Mouse (Mus musculus) adrenal gland, postnatal 25 days (tissue): Measurements from ENCODE around the gene Nup107. TPM values are rescaled to one million over a fixed set of nuclear protein-coding genes. Genes with fewer than 3 reads are reported as not detected.

Source experiments
- DNase-seq: peaks from one replicate; pipeline ENCODE4 v3.0.0; 2021; ENCODE audit warnings: mixed read lengths
- total RNA-seq: library from RNA; stranded (reverse); gene quantifications from 2 replicates; pipeline ENCODE4 v1.2.3, GENCODE M21; 2021

The Nup107 gene
- total RNA-seq, 1 experiment from 2014 or later: 23.0 TPM

GRCm38 (mm10) chr10:117801886-117802285 is 9.4 kb upstream of the Nup107 start:
- no peak for DNase-seq

GRCm38 (mm10) chr10:117799806-117800205 is 7.3 kb upstream of the Nup107 start:
- no peak for DNase-seq

DNA sequence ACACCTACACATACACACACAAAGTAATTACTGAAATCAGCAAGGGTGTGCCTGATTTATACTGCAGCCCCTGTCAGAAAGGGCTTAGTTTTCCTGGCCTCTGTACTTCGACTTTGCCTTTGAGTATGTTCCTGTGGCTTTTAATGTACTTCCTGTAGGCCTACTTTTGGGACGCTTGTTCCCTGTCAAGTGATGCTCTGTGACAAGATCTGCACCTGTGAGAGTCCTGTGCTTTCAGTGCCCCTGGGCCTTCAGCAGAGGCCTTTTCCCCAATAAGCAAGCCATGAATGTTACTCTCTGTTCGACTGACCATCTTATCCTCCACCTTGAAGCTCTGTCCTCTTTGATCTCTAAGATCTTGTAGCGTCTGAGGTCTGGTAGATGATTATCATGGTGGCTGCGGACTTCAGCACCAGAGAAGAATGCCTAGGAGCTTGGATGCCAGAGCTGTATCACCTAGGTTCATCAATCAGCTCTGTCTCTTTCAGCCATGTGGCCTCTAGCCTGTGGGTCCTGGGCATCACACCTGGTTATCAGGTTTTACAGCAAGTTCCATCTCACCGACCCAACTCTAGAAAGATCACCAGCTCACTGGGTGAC is 6.0 kb upstream of the Nup107 start:
- no peak for DNase-seq

GRCm38 (mm10) chr10:117797684-117798083 is 5.2 kb upstream of the Nup107 start:
- DNase-seq: no peak

DNA sequence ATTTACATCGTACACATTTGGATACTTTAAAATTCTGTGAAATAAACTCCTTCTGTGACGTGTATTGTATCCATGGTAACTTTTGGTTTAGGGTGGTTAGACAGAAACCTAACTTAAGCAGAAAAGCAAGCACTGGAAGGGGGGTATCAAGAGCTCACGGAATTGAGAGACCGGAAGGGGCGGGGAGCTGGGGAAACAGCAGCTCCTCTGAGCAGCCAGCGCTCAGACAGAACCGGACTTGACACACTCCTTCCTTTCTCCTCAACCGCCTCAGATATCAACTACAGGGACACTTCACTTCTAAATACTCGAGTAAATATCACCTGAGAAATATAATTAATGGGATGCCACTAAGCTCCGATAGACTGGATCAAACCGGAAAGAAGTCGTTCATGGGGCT is 4.6 kb upstream of the Nup107 start:
- no peak for DNase-seq

GRCm38 (mm10) chr10:117796181-117796580 is 3.7 kb upstream of the Nup107 start:
- DNase-seq: no peak

DNA sequence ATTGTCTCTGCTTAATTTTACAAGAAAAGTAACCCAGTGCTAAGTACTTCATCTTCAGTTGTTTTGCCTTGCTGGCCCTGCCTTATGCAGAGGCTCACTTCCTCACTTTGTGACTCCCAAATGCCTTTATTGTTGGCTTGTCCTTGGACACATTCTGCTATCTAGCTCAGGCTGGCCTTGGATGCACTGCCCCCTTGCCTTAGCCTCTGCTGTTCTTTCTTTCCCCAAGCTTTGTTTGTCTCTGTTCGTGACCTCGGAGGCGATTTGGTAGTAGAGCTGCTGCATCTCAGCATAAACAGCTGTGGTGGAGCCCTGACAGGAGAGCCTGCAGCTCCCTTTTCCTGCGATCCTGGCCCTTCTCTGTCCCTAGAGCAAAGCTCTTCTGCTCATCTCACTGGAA is 2.7 kb upstream of the Nup107 start:
- no peak for DNase-seq

- DNase-seq: no peak
Measured at GRCm38 (mm10) chr10:117793436-117794030, 1.0 kb upstream of the Nup107 start.

- DNase-seq: no peak
Measured at GRCm38 (mm10) chr10:117791171-117791470, 1.4 kb downstream of the Nup107 start.

- no peak for DNase-seq
Measured at GRCm38 (mm10) chr10:117790421-117791170, 1.9 kb downstream of the Nup107 start.

GRCm38 (mm10) chr10:117790011-117790410 is 2.5 kb downstream of the Nup107 start:
- DNase-seq: no peak

GRCm38 (mm10) chr10:117784646-117785045 is 7.9 kb downstream of the Nup107 start:
- no peak for DNase-seq

GRCm38 (mm10) chr10:117783786-117784420 is 8.6 kb downstream of the Nup107 start:
- DNase-seq: no peak

DNA sequence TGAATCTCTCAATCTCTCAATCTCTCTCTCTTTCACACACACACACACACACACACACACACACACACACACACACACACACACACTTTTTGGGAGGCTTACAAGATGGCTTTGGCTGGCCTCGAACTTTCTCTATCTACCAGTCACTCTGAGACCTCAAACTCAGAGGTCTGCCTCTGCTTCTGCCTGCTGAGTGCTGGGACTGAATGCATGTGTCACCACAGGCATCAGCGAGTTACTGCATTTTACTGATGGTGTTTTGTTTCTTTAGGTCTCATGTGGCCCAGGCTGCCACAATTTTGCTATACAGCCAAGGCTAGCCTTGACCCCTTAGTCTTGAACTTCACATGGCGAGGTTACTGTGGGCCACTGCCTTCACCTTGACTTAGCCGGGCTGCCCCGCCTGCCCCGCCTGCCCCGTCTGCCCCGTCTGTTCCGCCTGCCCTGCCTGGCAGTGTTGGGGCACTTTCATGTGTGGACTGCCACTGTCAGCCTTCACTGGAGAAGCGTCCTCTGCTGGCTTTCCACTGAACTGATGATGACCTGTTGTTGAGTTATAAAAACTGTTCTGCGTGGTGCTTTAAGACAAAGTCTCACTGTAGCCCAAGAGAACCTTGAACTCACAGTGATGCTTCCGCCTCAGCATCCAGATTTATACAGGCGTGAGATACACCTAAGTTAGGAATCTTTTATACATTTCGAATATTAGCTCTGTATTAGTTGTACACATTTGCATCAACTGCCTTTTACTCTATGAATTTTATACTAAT is 9.8 kb downstream of the Nup107 start:
- no peak for DNase-seq

GRCm38 (mm10) chr10:117782056-117782455 is 10.4 kb downstream of the Nup107 start:
- DNase-seq: no peak

DNA sequence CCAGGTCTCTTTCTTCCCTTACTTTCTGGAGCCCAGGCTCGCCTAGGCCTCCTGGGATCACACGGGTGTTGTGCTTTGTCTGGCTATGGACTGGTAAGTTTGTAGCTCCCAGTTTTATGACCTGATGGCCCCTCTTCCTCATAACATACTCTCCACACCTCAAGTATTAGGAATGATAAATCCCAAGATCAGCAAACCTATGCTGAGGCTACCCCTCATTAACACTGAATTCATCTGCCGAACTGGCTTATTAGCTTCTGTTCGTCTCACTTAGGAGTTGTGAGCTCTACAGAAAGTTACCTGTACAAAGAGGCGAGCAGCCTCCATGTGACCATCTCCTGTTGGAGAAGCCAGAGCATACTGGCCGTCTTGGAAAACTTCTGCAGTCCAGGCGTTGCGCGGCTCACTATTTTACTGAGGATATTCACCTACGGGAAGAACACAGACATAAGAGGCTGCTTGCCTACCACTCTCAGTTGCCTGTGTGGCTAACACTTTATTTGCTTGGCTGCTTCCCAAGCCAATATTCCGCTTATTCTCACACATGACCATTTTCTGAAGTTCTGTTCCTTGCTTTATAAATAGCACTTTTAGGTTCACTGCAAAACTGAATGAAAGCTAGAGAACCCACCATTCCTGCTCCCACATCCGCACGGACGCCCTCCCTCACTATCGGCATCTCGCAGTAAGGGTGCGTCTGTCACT is 11.3 kb downstream of the Nup107 start:
- no peak for DNase-seq

GRCm38 (mm10) chr10:117780306-117780911 is 12.1 kb downstream of the Nup107 start:
- DNase-seq: no peak

GRCm38 (mm10) chr10:117779581-117780305 is 12.8 kb downstream of the Nup107 start:
- DNase-seq: no peak

DNA sequence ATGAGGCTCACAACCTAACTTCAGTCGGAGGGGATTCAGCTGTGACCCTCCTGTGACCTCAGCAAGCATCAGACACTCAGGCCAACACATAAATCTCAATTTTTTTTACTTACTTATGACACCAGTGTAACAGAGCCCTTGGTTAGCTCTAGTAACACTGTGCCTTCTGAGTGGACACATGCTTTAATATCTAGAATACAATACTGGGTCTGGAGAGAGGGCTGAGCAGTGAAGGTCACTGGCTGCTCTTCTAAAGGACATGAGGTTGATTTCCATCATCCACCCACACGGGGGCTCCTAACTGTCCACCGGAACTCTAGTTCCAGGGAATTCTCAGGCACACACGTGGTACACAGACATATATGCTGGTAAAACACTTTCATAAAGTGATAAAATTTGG is 13.6 kb downstream of the Nup107 start:
- no peak for DNase-seq

DNA sequence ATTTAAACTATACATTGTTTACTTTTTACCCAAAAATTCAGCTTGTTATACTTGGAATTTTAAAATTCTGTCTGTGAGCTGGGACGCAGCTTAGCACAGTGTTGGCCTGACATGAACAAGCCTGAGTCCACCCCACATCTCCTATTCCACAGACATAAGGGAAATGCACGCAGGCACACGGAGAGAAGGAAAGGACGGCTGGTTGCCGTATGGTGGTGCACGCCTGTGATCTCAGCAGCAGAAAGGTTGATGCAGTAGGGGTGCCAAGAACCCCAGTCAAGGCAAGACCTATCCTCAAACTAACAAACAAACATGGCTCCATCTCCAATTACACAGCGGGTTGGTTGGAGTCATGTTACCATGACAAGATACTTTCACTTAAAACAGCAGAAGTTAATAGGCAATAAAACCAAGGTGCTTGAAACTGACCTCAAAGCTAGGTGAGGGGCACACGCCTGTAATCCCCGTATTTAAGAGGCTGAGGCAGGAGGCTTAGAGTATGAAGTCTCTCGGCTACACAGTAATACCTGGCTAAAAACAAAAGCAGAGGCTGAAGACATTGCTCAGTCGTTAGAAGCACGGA is 14.1 kb downstream of the Nup107 start:
- DNase-seq: no peak
